Mouse (Mus musculus) spleen, adult 12 weeks (tissue): Measurements from ENCODE around the gene Psma6.

ENCODE experiments used
- DNase-seq: peaks from one replicate; pipeline ENCODE4 v3.0.0; 2022; ENCODE audit warnings: low spot score

Gene Psma6

GRCm38 (mm10) chr12:55464846-55465361, 80.9 kb downstream of the Psma6 start:
- DNase-seq, result no peak

DNA sequence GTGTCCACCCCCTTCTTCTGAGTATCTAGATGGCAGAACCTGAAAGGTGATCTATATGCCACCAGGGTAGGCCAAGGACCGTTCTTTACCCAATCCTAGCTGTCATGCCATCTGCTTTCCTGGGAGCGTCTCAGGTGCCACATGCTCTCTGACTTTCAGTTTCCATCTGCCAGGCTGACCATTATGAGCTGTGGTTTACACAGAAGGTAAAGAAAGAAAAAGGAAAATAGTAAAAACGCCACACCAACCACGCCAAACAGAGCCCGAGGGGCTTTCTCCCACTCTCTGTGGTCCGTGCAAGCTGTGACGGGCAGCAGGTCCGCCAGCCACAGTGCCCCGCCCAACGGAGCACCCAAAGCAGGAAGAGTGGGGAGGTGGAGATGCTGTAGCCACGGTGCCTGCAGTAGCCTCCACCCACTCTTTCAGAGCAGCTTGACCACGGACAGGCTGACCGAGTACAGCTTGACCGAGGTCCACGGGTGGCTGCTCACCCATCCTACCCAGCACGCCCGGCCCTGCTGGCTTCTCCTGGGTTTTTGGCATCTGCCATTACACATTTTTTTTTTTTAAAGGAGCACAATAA, 81.5 kb downstream of the Psma6 start:
- DNase-seq, result no peak

GRCm38 (mm10) chr12:55466088-55466701, 82.2 kb downstream of the Psma6 start:
- DNase-seq, result no peak

- no peak for DNase-seq
Measured at GRCm38 (mm10) chr12:55466816-55467215, 82.8 kb downstream of the Psma6 start.

DNA sequence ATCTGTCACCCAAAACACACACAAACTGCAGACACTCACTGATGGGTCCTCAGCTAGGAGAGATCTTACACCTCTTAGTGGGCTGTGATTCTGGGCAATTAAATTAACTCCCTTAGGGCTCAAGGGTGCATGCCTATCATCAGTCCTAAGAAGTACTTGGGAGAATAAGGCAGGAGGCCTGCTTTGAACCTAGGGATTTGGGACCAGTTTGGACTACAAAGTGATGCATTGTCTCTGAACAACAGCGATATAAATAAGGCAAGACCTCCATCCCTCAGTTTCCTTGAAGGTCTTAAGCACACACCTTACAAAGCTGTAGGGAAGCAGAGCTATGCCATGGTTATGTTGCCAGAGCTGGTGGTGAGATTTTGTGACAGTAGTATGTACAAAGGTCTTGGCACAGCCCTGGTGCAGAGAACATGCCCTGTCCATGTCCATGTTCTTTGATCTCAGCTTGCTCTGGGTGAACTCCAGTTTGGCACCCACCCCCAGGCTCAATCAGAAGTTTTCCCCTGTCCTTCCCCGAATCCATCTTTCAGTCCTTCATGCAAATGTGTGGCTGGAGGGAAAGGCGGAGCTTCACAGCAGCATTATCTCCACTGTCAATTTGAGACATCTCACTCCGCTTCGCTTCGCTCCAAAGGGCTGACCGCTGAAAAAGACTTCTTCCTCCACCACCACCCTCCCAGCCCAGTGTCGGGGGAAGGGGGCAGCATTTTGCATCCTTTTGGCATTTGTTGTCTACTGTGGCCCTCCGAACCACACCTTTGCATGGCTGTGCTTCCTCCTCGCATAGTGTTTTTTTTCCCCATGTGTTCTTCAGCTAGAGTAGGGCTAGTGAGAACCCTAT, 83.5 kb downstream of the Psma6 start:
- DNase-seq, result no peak
